Mouse (Mus musculus) liver, embryonic 13.5 days (tissue): ENCODE data around the gene Patz1. TPM values are rescaled to one million over a fixed set of nuclear protein-coding genes. Genes with fewer than 3 reads are reported as not detected.

Source experiments
- ATAC-seq: fragments of 200-750 bp; cut with Nextera tagmentation; 2 replicates; pipeline ENCODE4 v1.8.0; 2017; ENCODE audit warnings: low read depth, mild to moderate bottlenecking, moderate number of reproducible peaks, moderate library complexity
- DNase-seq: peaks from one replicate; pipeline ENCODE4 v3.0.0; 2022
- H3K27ac ChIP-seq: fragments of 300-500 bp; sonication (generic); 2 replicates; pipeline ENCODE4 v1.5.1; 2015; ENCODE audit warnings: moderate library complexity, mild to moderate bottlenecking, inconsistent platforms
- H3K27me3 ChIP-seq: fragments of 300-500 bp; sonication (generic); 2 replicates; pipeline ENCODE4 v1.6.1; 2015; ENCODE audit warnings: mild to moderate bottlenecking, inconsistent platforms
- H3K36me3 ChIP-seq: fragments of 300-500 bp; sonication (generic); 2 replicates; pipeline ENCODE4 v1.6.1; 2015; ENCODE audit warnings: mild to moderate bottlenecking, inconsistent platforms
- H3K4me1 ChIP-seq: fragments of 300-500 bp; sonication (generic); replicated peaks from 2 replicates; pipeline ENCODE4 v1.6.1; 2015; ENCODE audit warnings: inconsistent platforms
- H3K4me2 ChIP-seq: fragments of 300-500 bp; sonication (generic); 2 replicates; pipeline ENCODE4 v1.6.1; 2015; ENCODE audit warnings: inconsistent platforms, mild to moderate bottlenecking, moderate library complexity
- H3K4me3 ChIP-seq: fragments of 300-500 bp; sonication (generic); replicated peaks from 2 replicates; pipeline ENCODE4 v1.5.1; 2015; ENCODE audit warnings: mild to moderate bottlenecking, inconsistent platforms
- H3K9ac ChIP-seq: fragments of 300-500 bp; sonication (generic); 2 replicates; pipeline ENCODE4 v1.6.1; 2015; ENCODE audit warnings: mild to moderate bottlenecking, inconsistent platforms
- H3K9me3 ChIP-seq: fragments of 300-500 bp; sonication (generic); replicated peaks from 2 replicates; pipeline ENCODE4 v1.6.1; 2016; ENCODE audit warnings: inconsistent platforms
- WGBS: fragments of 180-500 bp; shearing (Covaris S2); methylation state at CpG from one replicate; pipeline ENCODE4 v1.1.7; 2015; ENCODE audit not compliant: insufficient replicate concordance; 5-methylcytosine and 5-hydroxymethylcytosine counted together
- polyA plus RNA-seq: library from polyadenylated mRNA; unstranded; fragments of >200 nt; fragmentation: Nextera tagmentation; extraction: Ambion mirVana; gene quantifications from 2 replicates; pipeline ENCODE4 v1.2.1, GENCODE M21; 2015

The Patz1 gene
- polyA plus RNA-seq, 1 experiment from 2014 or later: 14.8 TPM

GRCm38 (mm10) chr11:3292711-3293249 is 4.1 kb downstream of the Patz1 start:
- H3K4me2 ChIP-seq: peak overlapping the region; percentile 99
- ATAC-seq: no peak
- H3K9me3 ChIP-seq: no peaks in the 10 kb centered on the region
- 4% methylated on average over 8 of the region's 8 CpGs for WGBS
- H3K4me3 ChIP-seq: peak overlapping the region; percentile 88
- peaks cover 48% of the 10 kb centered on the region for H3K36me3 ChIP-seq
- peak overlapping the region; percentile 93 for H3K9ac ChIP-seq
- H3K27me3 ChIP-seq: peaks cover 7% of the 10 kb centered on the region; the same call in 1 of the 2 replicates
- DNase-seq: peak; percentile 21
- peaks cover 90% of the 10 kb centered on the region for H3K4me1 ChIP-seq
- H3K27ac ChIP-seq: peak overlapping the region; percentile 92

DNA sequence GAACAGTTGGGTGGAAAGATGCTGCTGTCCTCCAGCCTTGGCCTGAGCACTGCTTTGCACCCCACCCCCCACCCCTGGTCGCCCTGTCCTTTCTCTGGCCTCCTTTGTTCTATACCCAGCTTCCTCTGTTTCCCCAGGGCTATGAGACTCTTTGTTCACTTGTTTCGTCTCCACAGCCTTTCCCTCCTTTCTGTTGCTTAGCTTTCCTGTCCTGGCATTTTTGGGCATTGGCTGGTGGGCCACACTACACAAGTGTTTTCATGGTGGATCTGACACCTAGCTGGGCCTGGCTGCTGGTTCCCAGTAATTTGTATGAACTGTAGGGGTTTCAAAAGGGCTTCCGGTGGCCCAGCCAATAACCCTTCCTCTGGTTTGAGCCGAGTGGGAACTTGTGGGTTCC is 4.7 kb downstream of the Patz1 start:
- Histone ChIP-seq H3K4me3 (peak overlapping the region; percentile 88), H3K9ac (peak overlapping the region; percentile 93), H3K4me1 (peaks cover 84% of the 10 kb centered on the region), H3K36me3 (peaks cover 53% of the 10 kb centered on the region), H3K9me3 (no peaks in the 10 kb centered on the region), H3K27me3 (peaks cover 4% of the 10 kb centered on the region; the same call in 1 of the 2 replicates), H3K27ac (peak overlapping the region; percentile 92), H3K4me2 (peak overlapping the region; percentile 99)
- 44% methylated on average over 4 of the region's 4 CpGs for WGBS
- no peak for DNase-seq
- no peak for ATAC-seq

- Histone ChIP-seq H3K4me1 (peaks cover 74% of the 10 kb centered on the region), H3K4me3 (no peak overlapping the region), H3K27me3 (no peaks in the 10 kb centered on the region), H3K9ac (0 out of 2 replicates have a peak overlapping the region, but pooled peaks have one; percentile 10), H3K4me2 (0 out of 2 replicates have a peak overlapping the region, but pooled peaks have one; percentile 4), H3K27ac (no peak overlapping the region), H3K36me3 (peaks cover 66% of the 10 kb centered on the region), H3K9me3 (no peaks in the 10 kb centered on the region)
- no peak for DNase-seq
- WGBS: 83% methylated on average over 2 of the region's 2 CpGs
- ATAC-seq: no peak
Observed at GRCm38 (mm10) chr11:3294641-3295040, 6.0 kb downstream of the Patz1 start.

DNA sequence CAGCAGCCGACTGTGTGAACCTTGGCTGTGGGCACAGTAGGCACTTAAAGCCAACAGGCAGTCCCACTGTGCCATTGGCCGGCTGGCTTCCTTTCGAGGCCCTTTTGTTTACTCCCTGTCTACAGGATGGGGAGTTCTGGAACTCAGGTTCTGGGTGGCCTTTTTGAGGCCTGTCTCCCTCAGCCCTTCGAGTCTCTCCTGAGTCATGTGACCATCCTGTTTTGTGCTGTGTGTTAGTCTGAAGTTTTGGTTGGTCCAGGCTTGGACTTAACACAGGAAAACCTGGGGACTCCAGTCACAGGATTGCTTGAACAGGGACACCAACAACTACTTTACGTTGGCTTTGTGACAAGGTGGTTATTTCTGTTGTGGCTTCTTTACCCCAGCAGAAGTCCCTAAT is 7.4 kb downstream of the Patz1 start:
- WGBS: 60% methylated on average over 5 of the region's 5 CpGs
- DNase-seq (no peak), ATAC-seq (no peak)
- H3K4me3 ChIP-seq: no peak overlapping the region
- no peak overlapping the region for H3K27ac ChIP-seq
- peaks cover 65% of the 10 kb centered on the region for H3K4me1 ChIP-seq
- H3K9ac ChIP-seq: no peak overlapping the region
- no peak overlapping the region for H3K4me2 ChIP-seq
- no peaks in the 10 kb centered on the region for H3K27me3 ChIP-seq
- H3K9me3 ChIP-seq: no peaks in the 10 kb centered on the region
- H3K36me3 ChIP-seq: peaks cover 80% of the 10 kb centered on the region

- WGBS: 65% methylated on average over 10 of the region's 10 CpGs
- Histone ChIP-seq H3K9me3 (no peaks in the 10 kb centered on the region), H3K9ac (no peak overlapping the region), H3K4me3 (no peak overlapping the region), H3K36me3 (peaks cover 99% of the 10 kb centered on the region), H3K27me3 (no peaks in the 10 kb centered on the region), H3K4me1 (peaks cover 44% of the 10 kb centered on the region), H3K4me2 (no peak overlapping the region), H3K27ac (peak overlapping the region; percentile 4; the same call in 1 of the 2 replicates)
- ATAC-seq (0 out of 2 replicates have a peak, but pooled peaks have one; percentile 29), DNase-seq (no peak)
Observed at GRCm38 (mm10) chr11:3297871-3298812, 9.5 kb downstream of the Patz1 start.

DNA sequence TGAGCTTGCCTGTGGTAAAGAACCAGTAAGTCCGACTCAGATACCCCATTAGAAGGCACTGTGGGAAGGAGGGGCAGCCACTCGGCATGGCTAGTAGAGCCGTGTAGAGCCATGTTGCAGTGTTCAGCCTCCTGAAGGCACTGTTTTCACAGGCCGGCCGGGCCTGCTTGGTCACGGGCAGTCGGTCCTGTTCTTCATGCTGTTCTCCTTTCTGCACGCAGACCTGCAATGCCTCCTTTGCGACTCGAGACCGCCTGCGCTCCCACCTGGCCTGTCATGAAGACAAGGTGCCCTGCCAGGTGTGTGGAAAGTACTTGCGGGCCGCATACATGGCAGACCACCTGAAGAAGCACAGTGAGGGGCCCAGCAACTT is 10.1 kb downstream of the Patz1 start:
- Histone ChIP-seq H3K4me1 (peaks cover 38% of the 10 kb centered on the region), H3K9me3 (no peaks in the 10 kb centered on the region), H3K27me3 (no peaks in the 10 kb centered on the region), H3K4me2 (no peak overlapping the region), H3K36me3 (peaks cover 99% of the 10 kb centered on the region), H3K9ac (no peak overlapping the region), H3K4me3 (no peak overlapping the region), H3K27ac (no peak overlapping the region)
- WGBS: 85% methylated on average over 14 of the region's 14 CpGs
- ATAC-seq: no peak
- DNase-seq: no peak

DNA sequence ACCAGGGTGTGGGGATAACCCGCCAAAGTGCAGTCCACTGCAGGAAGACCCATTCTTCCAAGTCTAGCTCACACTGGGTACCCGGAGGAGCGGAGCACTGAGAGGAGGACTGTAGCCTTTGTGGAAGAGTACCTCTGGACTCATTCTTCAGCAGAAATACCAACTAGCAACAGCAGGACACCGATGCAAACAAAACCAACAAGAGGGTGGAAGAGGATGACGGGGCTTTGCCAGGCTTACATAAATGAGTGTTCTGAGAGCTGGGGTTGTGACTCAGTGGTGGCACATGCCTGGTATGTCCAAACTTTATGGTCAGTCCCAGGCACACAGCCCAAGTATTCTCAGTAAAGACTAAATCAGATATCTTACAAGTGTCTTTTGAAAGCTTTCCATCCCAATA is 12.4 kb downstream of the Patz1 start:
- Histone ChIP-seq H3K36me3 (peaks cover 99% of the 10 kb centered on the region), H3K9me3 (no peaks in the 10 kb centered on the region), H3K27me3 (no peaks in the 10 kb centered on the region), H3K4me3 (no peak overlapping the region), H3K9ac (no peak overlapping the region), H3K27ac (no peak overlapping the region), H3K4me2 (no peak overlapping the region), H3K4me1 (peaks cover 16% of the 10 kb centered on the region)
- DNase-seq (no peak), ATAC-seq (no peak)
- WGBS: 84% methylated on average over 5 of the region's 5 CpGs

DNA sequence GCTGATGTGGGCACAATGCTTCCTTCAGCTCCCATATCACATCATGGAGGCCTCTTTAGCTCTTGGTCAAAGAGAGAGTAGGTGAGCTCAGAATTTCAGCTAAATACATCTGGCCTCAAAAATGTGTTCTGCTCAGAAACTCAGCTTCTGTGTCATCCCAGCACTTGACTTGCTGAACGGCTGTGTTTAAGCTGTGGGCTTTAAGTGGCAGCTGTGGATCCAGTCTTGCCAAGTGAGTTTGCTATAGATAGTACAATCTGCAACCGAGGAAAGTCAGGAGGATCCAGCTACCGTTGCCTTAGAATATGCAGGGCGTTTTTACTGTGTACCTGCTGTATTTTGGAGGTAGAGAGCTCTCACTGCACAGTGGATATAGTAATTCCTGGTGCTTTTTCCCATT is 13.7 kb downstream of the Patz1 start:
- DNase-seq (no peak), ATAC-seq (no peak)
- H3K27ac ChIP-seq: no peak overlapping the region
- H3K4me3 ChIP-seq: no peak overlapping the region
- H3K4me2 ChIP-seq: no peak overlapping the region
- H3K9me3 ChIP-seq: no peaks in the 10 kb centered on the region
- H3K27me3 ChIP-seq: no peaks in the 10 kb centered on the region
- WGBS: 76% methylated on average over 4 of the region's 4 CpGs
- H3K36me3 ChIP-seq: peaks cover 99% of the 10 kb centered on the region
- 0 out of 2 replicates have a peak, but pooled peaks cover 3% of the 10 kb centered on the region for H3K4me1 ChIP-seq
- H3K9ac ChIP-seq: no peak overlapping the region

- H3K4me1 ChIP-seq: no peaks in the 10 kb centered on the region
- DNase-seq (no peak), ATAC-seq (no peak)
- no peaks in the 10 kb centered on the region for H3K9me3 ChIP-seq
- H3K9ac ChIP-seq: no peak overlapping the region
- WGBS: 85% methylated on average over 4 of the region's 4 CpGs
- H3K27me3 ChIP-seq: no peaks in the 10 kb centered on the region
- H3K4me2 ChIP-seq: no peak overlapping the region
- no peak overlapping the region for H3K4me3 ChIP-seq
- no peak overlapping the region for H3K27ac ChIP-seq
- H3K36me3 ChIP-seq: peaks cover 99% of the 10 kb centered on the region
Observed at GRCm38 (mm10) chr11:3302792-3303191, 14.1 kb downstream of the Patz1 start.

GRCm38 (mm10) chr11:3305821-3306220 is 17.1 kb downstream of the Patz1 start:
- no peak for ATAC-seq
- peaks cover 99% of the 10 kb centered on the region for H3K36me3 ChIP-seq
- 78% methylated on average over 4 of the region's 4 CpGs for WGBS
- H3K27me3 ChIP-seq: no peaks in the 10 kb centered on the region
- DNase-seq: no peak
- no peak overlapping the region for H3K9ac ChIP-seq
- H3K4me2 ChIP-seq: no peak overlapping the region
- H3K27ac ChIP-seq: no peak overlapping the region
- no peak overlapping the region for H3K4me3 ChIP-seq
- peaks cover 9% of the 10 kb centered on the region for H3K4me1 ChIP-seq
- H3K9me3 ChIP-seq: no peaks in the 10 kb centered on the region

DNA sequence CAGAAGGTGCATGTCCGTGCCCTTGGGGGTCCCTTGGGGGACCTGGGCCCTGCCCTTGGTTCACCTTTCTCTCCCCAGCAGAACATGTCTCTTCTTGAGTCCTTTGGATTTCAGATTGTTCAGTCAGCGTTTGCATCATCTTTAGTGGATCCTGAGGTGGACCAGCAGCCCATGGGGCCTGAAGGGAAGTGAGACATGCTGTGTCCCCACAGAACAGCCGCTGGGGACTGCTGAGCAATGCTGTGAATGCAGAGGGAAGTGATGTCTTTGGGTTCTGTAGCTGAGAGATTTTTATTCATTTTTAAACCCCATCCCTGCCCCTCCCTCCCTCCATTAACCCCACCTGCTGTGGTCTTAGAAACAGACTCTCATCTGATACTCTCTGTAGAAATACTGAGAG is 19.2 kb downstream of the Patz1 start:
- H3K36me3 ChIP-seq: peaks cover 92% of the 10 kb centered on the region
- H3K9ac ChIP-seq: no peak overlapping the region
- no peak for ATAC-seq
- no peaks in the 10 kb centered on the region for H3K27me3 ChIP-seq
- no peak overlapping the region for H3K27ac ChIP-seq
- H3K9me3 ChIP-seq: no peaks in the 10 kb centered on the region
- H3K4me1 ChIP-seq: peaks cover 30% of the 10 kb centered on the region
- no peak for DNase-seq
- no peak overlapping the region for H3K4me3 ChIP-seq
- no peak overlapping the region for H3K4me2 ChIP-seq
- 67% methylated on average over 3 of the region's 3 CpGs for WGBS
